Mouse (Mus musculus): ENCODE measurements at regions not wholly inside any gene's neighbourhood (a gene's known extent, or its start where the extent isn't known, plus 50 kb on each side); places are given as distances from the start of the nearest gene placed in this dataset.

- TF ChIP-seq GATA4 (IDR thresholded peaks at IDR 0.05; ENCODE audit: insufficient replicate concordance, low read length): no peak
Observed at GRCm38 (mm10) chr17:4891576-4891975, 102.6 kb upstream of the Arid1b start.

DNA sequence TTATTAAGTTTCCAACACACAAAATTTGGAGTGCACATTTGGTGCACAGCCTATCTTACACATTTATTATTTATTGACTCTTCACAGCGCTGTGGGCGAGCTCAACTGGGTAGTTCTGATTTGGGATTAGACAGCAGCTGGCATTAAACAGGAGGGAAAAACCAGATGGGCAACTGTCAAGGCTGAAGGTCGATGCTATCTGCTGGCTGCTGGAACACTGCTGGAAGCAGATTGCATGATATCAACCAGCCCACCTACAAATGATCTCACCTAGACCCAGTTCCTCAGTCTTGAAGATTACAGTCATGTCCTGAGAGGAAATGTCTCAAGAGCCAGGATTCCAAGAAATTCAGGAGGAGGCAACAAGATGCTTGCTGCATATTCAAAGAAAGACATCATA is 91.0 kb upstream of the Arid1b start:
- no peak for TF ChIP-seq GATA4 (IDR thresholded peaks at IDR 0.05; ENCODE audit: insufficient replicate concordance, low read length)

- TF ChIP-seq GATA4 (IDR thresholded peaks at IDR 0.05; ENCODE audit: insufficient replicate concordance, low read length): no peak
Observed at GRCm38 (mm10) chr17:4906504-4906903, 87.6 kb upstream of the Arid1b start.

DNA sequence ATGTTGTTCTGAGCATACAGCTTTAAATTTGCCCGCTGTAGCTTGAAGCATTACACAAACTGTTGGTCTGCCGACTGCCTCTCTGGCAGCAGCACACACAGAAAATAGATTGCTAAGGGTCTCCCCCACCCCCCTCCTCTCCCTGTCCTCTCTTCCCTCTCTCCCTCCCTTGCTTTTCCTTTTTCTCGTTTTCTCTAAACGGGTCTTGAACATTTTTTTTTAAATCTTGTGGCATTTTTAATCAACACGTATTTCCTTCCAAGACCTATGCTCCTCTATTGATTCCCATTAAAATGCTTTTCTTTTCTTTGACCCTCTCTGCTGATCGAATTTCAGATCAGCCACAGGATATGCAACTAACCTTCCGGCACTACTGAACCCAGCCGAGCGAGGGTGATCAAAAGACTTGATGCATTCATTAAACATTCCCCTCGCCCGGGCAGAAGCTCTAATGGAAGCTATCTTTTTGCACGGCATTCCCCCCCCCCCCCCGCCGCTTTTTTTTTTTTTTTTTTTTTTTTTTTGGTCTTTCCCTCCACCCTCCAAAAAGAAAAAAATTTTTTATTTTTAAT is 86.9 kb upstream of the Arid1b start:
- no peak for TF ChIP-seq GATA4 (IDR thresholded peaks at IDR 0.05; ENCODE audit: insufficient replicate concordance, low read length)

DNA sequence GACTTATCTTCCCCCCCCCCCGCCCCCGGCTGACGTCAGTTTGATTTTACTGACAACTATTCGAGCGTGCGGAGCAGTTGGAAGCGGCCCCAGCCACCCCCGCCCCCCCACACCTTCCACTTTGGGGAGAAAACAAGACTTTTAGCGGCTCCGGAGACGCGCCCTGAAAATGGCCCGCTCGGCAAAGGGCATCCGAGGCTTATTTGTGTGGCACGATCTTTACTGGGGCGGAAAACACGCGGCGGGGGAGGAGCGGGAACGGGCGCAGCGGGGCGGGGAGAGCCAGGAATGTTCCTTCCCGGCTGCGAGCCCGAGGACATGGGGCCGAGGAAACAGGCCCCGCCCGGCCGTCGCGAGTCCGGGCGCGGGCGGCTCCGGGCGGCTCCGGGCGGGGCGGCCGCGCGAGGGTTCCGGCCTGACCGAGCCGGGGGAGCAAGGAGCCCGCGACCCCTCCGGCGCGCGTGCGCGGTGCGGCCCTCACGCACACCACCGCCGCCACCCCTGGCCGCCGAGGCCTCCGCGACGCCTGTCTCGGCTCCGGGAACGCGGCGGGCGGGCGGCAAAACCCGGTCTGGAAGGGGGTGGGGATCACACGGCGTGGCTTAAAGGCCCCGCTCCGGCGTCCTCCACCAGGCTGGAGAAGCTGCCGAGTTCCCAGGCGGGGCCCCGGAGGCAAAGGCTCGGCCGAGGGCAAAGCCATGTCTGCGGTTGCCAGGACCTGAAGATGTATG is 86.1 kb upstream of the Arid1b start:
- no peak for TF ChIP-seq GATA4 (IDR thresholded peaks at IDR 0.05; ENCODE audit: insufficient replicate concordance, low read length)

GRCm38 (mm10) chr17:4908572-4908965 is 85.6 kb upstream of the Arid1b start:
- no peak for TF ChIP-seq GATA4 (IDR thresholded peaks at IDR 0.05; ENCODE audit: insufficient replicate concordance, low read length)

DNA sequence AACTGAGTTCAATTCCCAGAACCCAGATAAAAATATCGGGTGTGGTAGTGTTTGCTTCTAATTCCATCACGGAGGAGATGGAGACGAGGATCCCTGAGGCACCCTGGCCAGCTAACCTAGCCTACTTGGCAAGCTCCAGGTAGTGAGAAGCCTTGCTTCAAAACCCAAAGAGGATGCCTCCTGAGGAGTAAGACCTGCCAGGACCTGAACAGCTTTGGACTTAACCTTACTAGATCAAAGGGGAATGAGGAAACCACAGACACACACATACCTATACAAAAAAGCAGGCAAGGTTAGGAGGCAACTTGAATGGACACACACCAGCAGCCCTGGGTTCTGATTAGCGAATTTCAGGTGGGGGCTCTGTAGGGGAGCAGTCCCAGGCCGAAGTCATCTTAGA is 84.0 kb upstream of the Arid1b start:
- TF ChIP-seq GATA4 (IDR thresholded peaks at IDR 0.05; ENCODE audit: insufficient replicate concordance, low read length): no peak

DNA sequence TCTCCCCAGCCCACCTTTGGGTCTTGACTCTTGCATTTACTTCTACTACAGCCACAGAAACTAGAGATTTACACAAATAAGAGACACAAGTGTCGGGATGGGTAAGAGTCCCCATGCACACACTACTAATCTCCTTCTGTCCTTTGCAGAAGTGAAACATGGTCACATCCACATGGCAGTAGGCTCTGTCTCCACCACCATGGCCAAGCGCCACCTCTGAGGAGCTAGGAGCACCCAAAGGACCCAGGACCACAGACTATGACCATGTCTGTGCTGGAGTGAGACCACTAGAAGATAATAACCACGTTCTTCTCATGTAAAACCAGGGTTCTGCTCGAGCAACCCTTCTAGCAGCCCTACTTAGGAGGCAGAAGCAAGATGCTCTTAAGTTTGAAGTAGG is 81.1 kb upstream of the Arid1b start:
- no peak for TF ChIP-seq GATA4 (IDR thresholded peaks at IDR 0.05; ENCODE audit: insufficient replicate concordance, low read length)

- TF ChIP-seq GATA4 (IDR thresholded peaks at IDR 0.05; ENCODE audit: insufficient replicate concordance, low read length): no peak
Observed at GRCm38 (mm10) chr17:4919866-4920495, 74.2 kb upstream of the Arid1b start.

DNA sequence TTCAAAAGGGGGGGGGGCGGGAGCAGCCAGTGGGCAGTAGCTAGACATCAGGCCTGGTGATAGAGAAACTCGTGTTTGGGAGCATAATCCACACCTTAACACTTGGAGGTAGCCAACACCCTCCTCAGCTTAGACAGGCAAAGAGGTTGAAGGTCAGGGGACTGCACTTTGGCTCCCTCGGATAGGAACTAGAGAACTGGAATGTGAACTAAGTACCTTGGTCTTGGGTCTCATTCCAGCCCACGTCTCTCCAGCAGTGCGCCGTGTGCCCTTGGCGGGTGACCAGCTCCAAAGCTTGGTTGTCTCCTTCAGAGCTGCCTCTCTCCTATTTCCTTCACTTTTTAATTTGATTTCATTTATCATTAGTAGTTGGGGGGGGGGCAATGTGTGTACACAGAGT is 73.0 kb upstream of the Arid1b start:
- TF ChIP-seq GATA4 (IDR thresholded peaks at IDR 0.05; ENCODE audit: insufficient replicate concordance, low read length): no peak

DNA sequence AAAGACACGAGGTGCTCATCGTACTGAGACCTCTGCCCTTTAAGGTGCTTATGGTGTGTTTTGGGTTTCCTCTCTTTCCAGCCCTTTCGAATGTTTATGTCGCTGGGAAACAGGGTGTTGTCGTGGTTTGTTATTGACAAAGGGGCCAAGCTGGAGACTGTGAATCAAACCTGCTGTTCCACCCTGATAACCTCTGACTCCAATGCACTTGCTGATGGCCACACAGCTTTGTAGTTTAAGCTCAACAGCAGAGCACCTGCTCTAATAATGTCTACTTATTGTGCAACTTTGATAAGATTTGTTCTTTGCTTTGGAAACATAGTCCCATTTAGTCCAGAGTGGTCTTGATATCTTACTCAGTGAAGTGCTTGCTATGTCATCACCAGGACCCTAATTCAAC is 65.5 kb upstream of the Arid1b start:
- TF ChIP-seq GATA4 (IDR thresholded peaks at IDR 0.05; ENCODE audit: insufficient replicate concordance, low read length): no peak

DNA sequence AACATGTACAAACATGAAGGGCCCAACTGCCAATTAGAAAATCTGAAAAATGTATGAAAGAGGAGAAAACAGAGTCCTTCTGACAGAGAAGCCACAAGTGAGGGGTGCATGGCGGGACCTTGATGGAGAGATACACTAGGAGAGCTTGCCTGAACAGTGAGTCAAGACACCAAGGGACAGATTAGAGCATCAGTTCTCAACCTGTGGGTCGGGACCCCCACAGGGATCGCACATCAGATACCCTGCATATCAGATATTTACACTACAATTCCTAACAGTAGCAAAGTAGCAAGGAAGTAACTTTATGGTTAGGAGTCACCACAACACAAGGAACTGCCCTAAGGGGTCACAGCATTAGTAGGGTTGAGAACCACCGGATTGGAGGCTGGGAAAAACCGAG is 58.9 kb upstream of the Arid1b start:
- TF ChIP-seq GATA4 (IDR thresholded peaks at IDR 0.05; ENCODE audit: insufficient replicate concordance, low read length): no peak

DNA sequence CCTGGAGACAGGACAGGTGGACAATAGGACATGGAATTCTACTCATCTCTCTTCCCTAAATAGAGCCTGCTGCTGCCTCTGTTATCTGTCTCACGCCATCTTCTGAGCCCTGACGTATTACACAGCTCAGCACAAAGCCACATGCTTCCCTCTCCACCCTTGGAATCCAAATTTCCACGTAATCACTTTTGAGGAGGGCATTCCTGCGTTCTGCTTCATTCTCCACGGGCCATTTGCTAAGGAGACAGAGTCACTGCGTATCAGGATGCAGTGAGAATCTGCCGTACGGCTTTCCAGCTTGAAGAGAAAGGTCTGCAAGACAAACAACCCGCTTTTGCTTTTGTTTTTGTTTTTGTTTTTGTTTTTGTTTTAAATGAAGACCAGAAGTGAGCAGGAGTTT is 53.5 kb upstream of the Arid1b start:
- TF ChIP-seq GATA4 (IDR thresholded peaks at IDR 0.05; ENCODE audit: insufficient replicate concordance, low read length): no peak

DNA sequence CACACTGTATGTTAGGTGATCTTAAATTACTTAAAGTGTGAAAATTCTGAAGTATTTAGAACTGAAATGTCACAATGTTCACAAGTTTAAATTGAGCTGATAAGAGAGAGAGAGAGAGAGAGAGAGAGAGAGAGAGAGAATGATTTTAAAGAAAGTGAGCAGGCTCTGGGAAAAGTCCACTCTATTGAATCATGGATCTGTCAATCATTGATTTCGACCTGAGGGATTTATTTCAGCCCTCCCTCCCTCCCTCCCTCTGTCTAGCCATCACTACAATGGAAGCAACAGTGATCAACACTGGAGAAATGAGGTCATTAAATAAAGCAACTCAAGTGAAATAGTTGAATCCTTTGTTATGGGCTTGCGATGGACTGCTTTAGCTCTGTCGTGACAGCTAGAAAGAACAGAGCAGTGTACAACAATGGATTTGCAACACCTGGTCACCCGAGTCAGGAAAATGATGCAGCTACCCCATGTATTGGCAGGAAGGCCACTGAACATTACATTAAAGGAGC is 52.8 kb upstream of the Arid1b start:
- TF ChIP-seq GATA4 (IDR thresholded peaks at IDR 0.05; ENCODE audit: insufficient replicate concordance, low read length): no peak

- no peak for TF ChIP-seq GATA4 (IDR thresholded peaks at IDR 0.05; ENCODE audit: insufficient replicate concordance, low read length)
Observed at GRCm38 (mm10) chr17:4942868-4943267, 51.3 kb upstream of the Arid1b start.

Data from liver, adult (tissue).